Mouse (Mus musculus): ENCODE data around the gene Olfr524. TPM values are rescaled to one million over a fixed set of nuclear protein-coding genes. Genes with fewer than 3 reads are reported as not detected.

Gene Olfr524
- polyA plus RNA-seq, 1 experiment from 2014 or later, result 0.43 TPM

GRCm38 (mm10) chr7:140170863-140171262, 34.9 kb downstream of the Olfr524 start:
- Histone ChIP-seq H3K4me2 (ENCODE audit: low read depth, low read length) (no peak overlapping the region), H3K36me3 (ENCODE audit: control insufficient read depth, insufficient read depth) (no peaks in the 10 kb centered on the region), H3K27ac (ENCODE audit: low read length) (no peak overlapping the region), H3K4me3 (ENCODE audit: low read length) (no peak overlapping the region), H3K9ac (ENCODE audit: low read length) (no peak overlapping the region), H3K4me1 (ENCODE audit: control insufficient read depth, insufficient read depth, low read length) (no peaks in the 10 kb centered on the region), H3K27me3 (ENCODE audit: control insufficient read depth, insufficient read depth, low read length) (no peaks in the 10 kb centered on the region), H3K9me3 (replicated peaks; ENCODE audit: control insufficient read depth, low read length) (0 out of 2 replicates have a peak, but pooled peaks cover 2% of the 10 kb centered on the region)
- WGBS, result 87% methylated on average over 3 of the region's 3 CpGs
- no peak for ATAC-seq (replicated peaks; ENCODE audit: extremely low read depth, insufficient read depth, low FRiP score)

- no peak overlapping the region for H3K27ac ChIP-seq (ENCODE audit: low read length)
- no peak overlapping the region for H3K4me3 ChIP-seq (ENCODE audit: low read length)
- no peak overlapping the region for H3K4me2 ChIP-seq (ENCODE audit: low read depth, low read length)
- no peaks in the 10 kb centered on the region for H3K4me1 ChIP-seq (ENCODE audit: control insufficient read depth, insufficient read depth, low read length)
- H3K27me3 ChIP-seq (ENCODE audit: control insufficient read depth, insufficient read depth, low read length), result no peaks in the 10 kb centered on the region
- ATAC-seq (replicated peaks; ENCODE audit: extremely low read depth, insufficient read depth, low FRiP score), result no peak
- no peaks in the 10 kb centered on the region for H3K36me3 ChIP-seq (ENCODE audit: control insufficient read depth, insufficient read depth)
- H3K9ac ChIP-seq (ENCODE audit: low read length), result no peak overlapping the region
- 74% methylated on average over 4 of the region's 4 CpGs for WGBS
- 0 out of 2 replicates have a peak, but pooled peaks cover 2% of the 10 kb centered on the region for H3K9me3 ChIP-seq (replicated peaks; ENCODE audit: control insufficient read depth, low read length)
Observed at GRCm38 (mm10) chr7:140169386-140169785, 36.4 kb downstream of the Olfr524 start.

GRCm38 (mm10) chr7:140167950-140168349, 37.8 kb downstream of the Olfr524 start:
- Histone ChIP-seq H3K9ac (ENCODE audit: low read length) (no peak overlapping the region), H3K4me1 (ENCODE audit: control insufficient read depth, insufficient read depth, low read length) (no peaks in the 10 kb centered on the region), H3K4me3 (ENCODE audit: low read length) (no peak overlapping the region), H3K36me3 (ENCODE audit: control insufficient read depth, insufficient read depth) (no peaks in the 10 kb centered on the region), H3K4me2 (ENCODE audit: low read depth, low read length) (no peak overlapping the region), H3K27ac (ENCODE audit: low read length) (no peak overlapping the region), H3K27me3 (ENCODE audit: control insufficient read depth, insufficient read depth, low read length) (no peaks in the 10 kb centered on the region), H3K9me3 (replicated peaks; ENCODE audit: control insufficient read depth, low read length) (0 out of 2 replicates have a peak, but pooled peaks cover 2% of the 10 kb centered on the region)
- ATAC-seq (replicated peaks; ENCODE audit: extremely low read depth, insufficient read depth, low FRiP score), result no peak
- WGBS, result 58% methylated on average over 1 of the region's 1 CpGs

GRCm38 (mm10) chr7:140164664-140165063, 41.1 kb downstream of the Olfr524 start, which contains the start of gene Olfr522:
Olfr522 (minus strand) TSS chr7:140164764.
- Histone ChIP-seq H3K4me2 (ENCODE audit: low read depth, low read length) (no peak within 1 kb of the TSS), H3K27ac (ENCODE audit: low read length) (no peak within 1 kb of the TSS), H3K4me1 (ENCODE audit: control insufficient read depth, insufficient read depth, low read length) (no peaks in the 10 kb centered on the region), H3K27me3 (ENCODE audit: control insufficient read depth, insufficient read depth, low read length) (0 out of 2 replicates have a peak, but pooled peaks cover 2% of the 10 kb centered on the region), H3K9me3 (replicated peaks; ENCODE audit: control insufficient read depth, low read length) (no peaks in the 10 kb centered on the region), H3K36me3 (ENCODE audit: control insufficient read depth, insufficient read depth) (no peaks in the 10 kb centered on the region), H3K4me3 (ENCODE audit: low read length) (no peak within 1 kb of the TSS), H3K9ac (ENCODE audit: low read length) (no peak within 1 kb of the TSS)
- WGBS, result 56% methylated on average over 7 of the region's 7 CpGs
- no peak for ATAC-seq (replicated peaks; ENCODE audit: extremely low read depth, insufficient read depth, low FRiP score)

GRCm38 (mm10) chr7:140160363-140160762, 45.4 kb downstream of the Olfr524 start:
- Histone ChIP-seq H3K9me3 (replicated peaks; ENCODE audit: control insufficient read depth, low read length) (no peaks in the 10 kb centered on the region), H3K4me1 (ENCODE audit: control insufficient read depth, insufficient read depth, low read length) (no peaks in the 10 kb centered on the region), H3K27me3 (ENCODE audit: control insufficient read depth, insufficient read depth, low read length) (peaks cover 14% of the 10 kb centered on the region), H3K9ac (ENCODE audit: low read length) (no peak overlapping the region), H3K4me3 (ENCODE audit: low read length) (no peak overlapping the region), H3K4me2 (ENCODE audit: low read depth, low read length) (no peak overlapping the region), H3K36me3 (ENCODE audit: control insufficient read depth, insufficient read depth) (no peaks in the 10 kb centered on the region), H3K27ac (ENCODE audit: low read length) (no peak overlapping the region)
- no peak for ATAC-seq (replicated peaks; ENCODE audit: extremely low read depth, insufficient read depth, low FRiP score)
- 82% methylated on average over 3 of the region's 3 CpGs for WGBS

- Histone ChIP-seq H3K9me3 (replicated peaks; ENCODE audit: control insufficient read depth, low read length) (no peaks in the 10 kb centered on the region), H3K4me2 (ENCODE audit: low read depth, low read length) (peak within 1 kb of the TSS; percentile 48), H3K9ac (ENCODE audit: low read length) (peak within 1 kb of the TSS; percentile 9; the same call in 1 of the 2 replicates), H3K4me1 (ENCODE audit: control insufficient read depth, insufficient read depth, low read length) (peaks cover 9% of the 10 kb centered on the region), H3K27me3 (ENCODE audit: control insufficient read depth, insufficient read depth, low read length) (peaks cover 39% of the 10 kb centered on the region), H3K4me3 (ENCODE audit: low read length) (peak within 1 kb of the TSS; percentile 20), H3K27ac (ENCODE audit: low read length) (no peak within 1 kb of the TSS), H3K36me3 (ENCODE audit: control insufficient read depth, insufficient read depth) (no peaks in the 10 kb centered on the region)
- no peak for ATAC-seq (replicated peaks; ENCODE audit: extremely low read depth, insufficient read depth, low FRiP score)
- WGBS, result 6% methylated on average over 28 of the region's 28 CpGs
Observed at GRCm38 (mm10) chr7:140154218-140154927, 51.4 kb downstream of the Olfr524 start, which contains the start of gene Sprn. Sprn (minus strand) TSS chr7:140154877.

- WGBS, result 23% methylated on average over 4 of the region's 4 CpGs
- no peak for ATAC-seq (replicated peaks; ENCODE audit: extremely low read depth, insufficient read depth, low FRiP score)
- Histone ChIP-seq H3K4me2 (ENCODE audit: low read depth, low read length) (peak overlapping the region; percentile 48), H3K27ac (ENCODE audit: low read length) (no peak overlapping the region), H3K9ac (ENCODE audit: low read length) (peak overlapping the region; percentile 58; the same call in 1 of the 2 replicates), H3K36me3 (ENCODE audit: control insufficient read depth, insufficient read depth) (no peaks in the 10 kb centered on the region), H3K27me3 (ENCODE audit: control insufficient read depth, insufficient read depth, low read length) (peaks cover 37% of the 10 kb centered on the region), H3K4me3 (ENCODE audit: low read length) (no peak overlapping the region; the same call in 1 of the 2 replicates), H3K4me1 (ENCODE audit: control insufficient read depth, insufficient read depth, low read length) (peaks cover 9% of the 10 kb centered on the region), H3K9me3 (replicated peaks; ENCODE audit: control insufficient read depth, low read length) (no peaks in the 10 kb centered on the region)
Observed at GRCm38 (mm10) chr7:140153829-140154217, 51.9 kb downstream of the Olfr524 start.

GRCm38 (mm10) chr7:140153383-140153782, 52.4 kb downstream of the Olfr524 start:
- peaks cover 37% of the 10 kb centered on the region for H3K27me3 ChIP-seq (ENCODE audit: control insufficient read depth, insufficient read depth, low read length)
- no peak overlapping the region for H3K27ac ChIP-seq (ENCODE audit: low read length)
- H3K4me2 ChIP-seq (ENCODE audit: low read depth, low read length), result peak overlapping the region; percentile 60
- no peaks in the 10 kb centered on the region for H3K36me3 ChIP-seq (ENCODE audit: control insufficient read depth, insufficient read depth)
- H3K4me1 ChIP-seq (ENCODE audit: control insufficient read depth, insufficient read depth, low read length), result peaks cover 9% of the 10 kb centered on the region
- peak overlapping the region; percentile 38 for H3K4me3 ChIP-seq (ENCODE audit: low read length)
- WGBS, result 5% methylated on average over 28 of the region's 28 CpGs
- H3K9me3 ChIP-seq (replicated peaks; ENCODE audit: control insufficient read depth, low read length), result no peaks in the 10 kb centered on the region
- ATAC-seq (replicated peaks; ENCODE audit: extremely low read depth, insufficient read depth, low FRiP score), result no peak
- H3K9ac ChIP-seq (ENCODE audit: low read length), result peak overlapping the region; percentile 58

Data from heart, embryonic 16.5 days (tissue).